Mouse (Mus musculus) kidney, adult 11 months (tissue): Measurements from ENCODE around the gene Tmc6.
"Not testable (repeated sequence)": the region's sequence is repeated elsewhere in the genome, so short reads cannot be mapped to it uniquely, and the experiment has no call there.

Source experiments
- DNase-seq: peaks from one replicate; pipeline ENCODE4 v3.0.0; 2022

The Tmc6 gene

DNA sequence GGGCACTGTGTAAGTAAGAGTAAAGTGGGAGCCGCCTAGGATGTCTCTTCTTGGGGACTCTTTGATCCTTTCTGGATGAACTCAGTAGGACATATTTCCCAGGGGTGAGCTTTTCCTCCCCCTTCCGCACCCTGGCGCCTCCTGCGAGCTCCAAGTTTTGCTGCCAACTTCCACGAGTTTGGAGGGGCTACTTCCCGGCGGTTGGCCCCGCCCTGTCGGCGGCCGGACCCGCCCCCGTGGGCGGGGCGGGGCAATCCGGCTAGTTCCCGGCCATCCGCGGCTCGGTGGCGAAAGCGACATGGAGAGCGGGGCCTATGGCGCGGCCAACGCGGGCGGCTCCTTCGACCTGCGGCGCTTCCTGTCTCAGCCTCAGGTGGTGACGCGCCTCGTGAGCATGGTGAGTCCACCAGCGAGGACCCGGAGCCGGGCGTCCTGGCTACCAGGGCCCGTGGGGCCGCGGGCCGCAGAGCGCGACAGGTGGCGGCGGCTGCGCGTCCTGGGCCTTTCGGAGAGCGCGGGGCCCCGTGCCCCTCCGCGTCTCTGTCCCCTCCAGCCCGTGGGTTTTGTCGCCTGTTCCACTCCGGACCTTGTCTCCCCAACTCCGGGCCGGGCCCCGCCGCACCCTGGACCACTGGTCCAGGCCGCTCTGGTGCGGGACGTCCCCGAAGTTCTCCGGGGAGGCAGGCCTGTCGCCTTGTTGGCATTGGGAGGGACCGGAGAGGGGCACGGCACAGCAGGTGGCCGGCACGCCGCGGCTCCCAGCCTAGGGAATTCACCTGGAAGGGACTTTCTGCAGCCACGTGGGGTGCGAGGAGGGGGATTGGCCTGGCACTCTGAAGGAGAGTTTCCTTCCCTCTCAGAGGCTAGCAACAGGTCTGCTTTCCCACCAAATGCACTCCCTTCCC lies 27.7 kb upstream of the Tmc6 start, which contains the start of the genes Gm20708 and Syngr2:
Gene Gm20708 (plus strand): TSS at position 262 of the 905 bp plus-strand sequence.
Gene Syngr2 (plus strand): TSS at position 262 of the 905 bp plus-strand sequence.
- DNase-seq, result peak; percentile 65

- no peak for DNase-seq
These were observed 24.8 kb upstream of the Tmc6 start for GRCm38 (mm10) chr11:117806781-117807180.

DNA sequence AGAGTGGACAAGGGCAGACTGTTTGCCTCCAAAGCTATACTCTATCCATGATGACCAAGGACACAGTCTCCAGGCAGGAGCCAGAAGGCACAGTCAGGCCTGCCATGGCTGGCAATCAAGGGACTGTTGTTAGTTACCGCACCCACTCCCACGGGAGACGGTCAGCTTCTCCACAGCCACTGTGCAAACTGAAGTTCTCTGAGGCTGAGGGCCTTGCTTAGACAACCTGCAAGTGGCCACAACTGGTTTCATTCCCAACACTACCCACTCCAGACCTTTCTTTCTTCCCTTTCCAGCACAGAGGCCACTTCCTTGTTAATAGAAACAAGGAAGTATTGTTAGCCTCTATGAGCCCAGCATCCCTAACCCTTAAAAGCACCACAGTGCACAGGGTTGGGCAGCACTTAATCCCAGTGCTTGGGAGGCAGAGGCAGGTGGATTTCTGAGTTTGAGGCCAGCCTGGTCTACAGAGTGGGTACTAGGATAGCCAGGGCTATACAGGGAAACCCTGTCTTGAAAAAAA lies 21.2 kb upstream of the Tmc6 start:
- DNase-seq, result no peak

- DNase-seq, result no peak
These were observed 19.7 kb upstream of the Tmc6 start for GRCm38 (mm10) chr11:117801650-117802049.

- DNase-seq, result no peak
These were observed 18.0 kb upstream of the Tmc6 start for GRCm38 (mm10) chr11:117800038-117800437.

GRCm38 (mm10) chr11:117799174-117799573 lies 17.2 kb upstream of the Tmc6 start:
- DNase-seq, result no peak

- no peak for DNase-seq
These were observed 16.2 kb upstream of the Tmc6 start for GRCm38 (mm10) chr11:117798160-117798541.

- no peak for DNase-seq
These were observed 15.6 kb upstream of the Tmc6 start, which contains the start of gene 6030468B19Rik for GRCm38 (mm10) chr11:117797511-117798159. 6030468B19Rik (plus strand) TSS chr11:117797660.

DNA sequence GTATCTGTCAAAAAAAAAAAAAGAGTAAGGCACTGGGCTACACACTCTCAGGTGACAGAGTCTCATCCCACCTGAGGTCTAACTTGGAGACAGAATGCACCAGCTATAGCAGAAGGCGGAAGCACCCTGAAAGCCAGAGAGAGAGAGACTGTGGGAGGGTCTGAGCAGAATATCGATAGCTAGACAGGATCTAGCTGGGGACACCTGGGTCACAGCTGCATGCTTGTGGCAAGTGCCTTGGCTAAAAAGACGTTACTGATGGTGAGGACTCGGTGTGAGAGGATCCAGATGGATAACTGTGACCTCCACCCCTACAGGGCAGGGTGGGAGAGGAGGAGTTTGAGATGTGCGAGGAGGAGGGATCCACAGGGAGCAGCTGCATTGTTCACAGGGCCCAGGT lies 15.0 kb upstream of the Tmc6 start:
- DNase-seq, result no peak

DNA sequence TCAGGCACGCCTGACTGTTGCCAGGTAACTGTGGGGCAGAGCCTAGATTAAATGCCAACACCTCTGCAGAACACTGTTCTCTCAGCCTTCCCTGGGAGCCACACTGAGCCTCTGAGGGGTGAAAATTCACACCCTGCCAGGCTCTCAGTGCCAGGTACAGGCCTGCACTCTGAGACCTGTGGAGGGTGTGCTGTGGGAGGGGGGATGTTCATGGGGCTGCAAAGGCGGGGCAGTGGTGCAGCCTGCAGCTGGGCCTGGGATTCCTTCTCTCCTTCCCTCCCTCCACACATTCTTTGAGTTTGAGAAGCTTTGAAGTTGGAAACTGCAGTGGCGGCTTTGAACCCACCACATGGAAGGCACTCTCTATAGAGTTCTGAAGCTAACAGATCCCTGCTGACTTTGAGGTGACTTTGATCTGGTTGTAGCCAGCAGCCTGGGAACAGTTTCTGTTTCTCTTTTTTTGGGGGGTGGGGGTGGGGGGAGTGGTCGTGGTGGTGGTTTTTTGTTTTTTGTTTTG lies 12.1 kb upstream of the Tmc6 start:
- no peak for DNase-seq

DNA sequence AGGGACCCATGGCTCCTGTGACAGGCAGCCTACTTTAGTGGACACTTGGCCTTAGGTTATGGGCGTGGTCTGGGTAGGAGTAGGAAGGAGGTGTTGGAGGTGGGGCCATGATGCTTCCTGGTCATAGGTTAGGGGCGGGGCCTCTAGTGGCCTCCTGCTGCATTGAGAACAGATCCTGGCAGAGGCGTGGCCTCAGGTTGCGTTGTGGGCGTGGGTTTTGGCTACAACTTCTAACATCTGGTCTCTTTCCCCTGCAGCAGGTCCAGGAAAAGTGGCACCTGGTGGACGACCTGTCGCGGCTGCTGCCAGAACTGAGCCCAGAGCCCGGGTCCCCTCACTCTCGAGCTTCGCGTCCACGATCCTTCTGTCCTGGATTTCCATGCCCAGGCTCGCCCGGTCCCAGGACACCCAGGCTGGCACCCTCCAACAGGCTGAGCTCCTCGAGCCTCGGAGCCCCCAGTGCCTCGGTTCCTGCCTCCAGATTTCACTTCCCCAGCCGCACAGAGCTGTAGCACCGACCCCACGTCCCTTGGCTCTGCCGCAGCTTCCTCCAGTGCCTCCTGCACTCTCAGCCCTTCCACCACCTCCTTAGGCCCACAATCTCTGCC lies 10.4 kb upstream of the Tmc6 start:
- peak; percentile 92 for DNase-seq

- DNase-seq, result no peak
These were observed 9.4 kb upstream of the Tmc6 start for GRCm38 (mm10) chr11:117791441-117791761.

DNA sequence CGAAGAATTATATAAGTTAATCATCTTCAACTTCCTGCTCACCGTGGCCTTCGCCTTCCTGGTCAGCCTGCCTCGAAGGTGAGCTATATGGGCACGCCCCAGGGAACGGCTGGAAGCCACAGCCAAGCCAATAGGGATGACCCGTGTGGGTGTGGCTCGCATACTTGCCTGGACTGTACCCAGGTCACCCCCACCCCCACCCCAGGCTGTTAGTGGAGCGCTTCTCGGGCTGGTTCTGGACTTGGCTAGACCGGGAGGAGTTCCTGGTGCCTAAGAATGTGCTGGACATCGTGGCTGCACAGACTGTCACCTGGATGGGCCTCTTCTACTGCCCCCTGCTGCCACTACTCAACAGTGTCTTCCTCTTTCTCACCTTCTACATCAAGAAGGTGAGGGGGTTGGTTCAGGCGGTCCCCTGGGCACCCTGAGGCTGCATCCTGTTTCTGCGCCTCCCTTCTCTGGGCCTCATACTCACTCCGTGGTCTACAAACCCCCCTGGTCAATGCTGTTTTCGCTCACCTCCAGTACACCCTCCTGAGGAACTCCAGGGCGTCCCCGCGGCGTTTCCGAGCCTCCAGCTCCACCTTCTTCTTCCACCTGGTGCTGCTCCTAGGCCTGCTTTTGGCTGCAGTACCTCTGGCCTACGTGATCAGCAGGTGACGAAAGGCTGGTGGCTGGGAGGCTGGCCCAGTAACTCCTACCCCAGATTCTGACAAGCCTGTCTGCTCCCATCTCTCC lies 8.9 kb upstream of the Tmc6 start:
- DNase-seq, result peak; percentile 63

DNA sequence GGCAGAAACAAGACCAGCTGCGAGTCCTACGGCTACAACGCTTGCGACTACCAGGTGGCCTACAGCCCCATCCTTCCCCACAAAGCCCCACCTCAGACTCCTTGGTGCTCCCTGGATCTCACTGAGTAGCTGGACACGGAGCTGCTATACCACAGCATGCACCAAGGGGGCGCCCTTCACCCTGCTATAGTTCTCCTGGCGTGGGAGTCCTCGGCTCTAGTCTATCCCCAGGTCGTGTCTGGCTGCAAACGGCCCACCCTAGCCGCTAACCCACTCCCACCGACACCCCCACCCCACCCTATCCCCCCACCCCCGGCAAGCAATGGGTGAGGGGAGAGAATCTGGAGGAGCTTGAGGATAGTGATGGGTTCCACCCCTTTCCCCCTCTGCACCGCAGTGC lies 8.3 kb upstream of the Tmc6 start:
- DNase-seq, result peak; percentile 65

- DNase-seq, result not testable (repeated sequence)
These were observed 6.5 kb upstream of the Tmc6 start for GRCm38 (mm10) chr11:117788481-117788880.

- DNase-seq, result peak; percentile 63
These were observed 4.3 kb upstream of the Tmc6 start for GRCm38 (mm10) chr11:117786294-117786693.

GRCm38 (mm10) chr11:117783683-117784309 lies 1.8 kb upstream of the Tmc6 start:
- peak; percentile 42 for DNase-seq

DNA sequence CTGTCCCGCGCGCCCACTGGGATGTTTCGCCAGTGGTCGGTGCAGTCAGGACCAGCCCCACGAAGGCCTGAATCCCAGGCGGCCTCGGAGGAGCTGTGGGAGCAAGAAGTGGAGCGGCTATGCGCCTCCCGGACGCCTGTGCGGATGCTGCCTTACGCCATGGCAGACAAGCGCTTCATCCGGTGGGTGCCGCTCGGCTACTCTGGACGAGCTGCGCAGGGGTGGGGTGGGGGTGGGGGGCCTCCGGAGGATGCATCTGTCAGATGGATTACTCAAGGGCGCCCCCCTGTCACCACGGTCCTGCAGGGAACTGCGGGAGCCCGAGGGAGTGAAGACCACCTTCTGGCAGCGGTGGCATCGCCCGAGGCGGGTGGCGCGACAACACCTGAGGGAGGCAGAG lies 1.1 kb upstream of the Tmc6 start:
- DNase-seq, result no peak

- no peak for DNase-seq
These were observed 672 bp upstream of the Tmc6 start for GRCm38 (mm10) chr11:117782705-117783034.

DNA sequence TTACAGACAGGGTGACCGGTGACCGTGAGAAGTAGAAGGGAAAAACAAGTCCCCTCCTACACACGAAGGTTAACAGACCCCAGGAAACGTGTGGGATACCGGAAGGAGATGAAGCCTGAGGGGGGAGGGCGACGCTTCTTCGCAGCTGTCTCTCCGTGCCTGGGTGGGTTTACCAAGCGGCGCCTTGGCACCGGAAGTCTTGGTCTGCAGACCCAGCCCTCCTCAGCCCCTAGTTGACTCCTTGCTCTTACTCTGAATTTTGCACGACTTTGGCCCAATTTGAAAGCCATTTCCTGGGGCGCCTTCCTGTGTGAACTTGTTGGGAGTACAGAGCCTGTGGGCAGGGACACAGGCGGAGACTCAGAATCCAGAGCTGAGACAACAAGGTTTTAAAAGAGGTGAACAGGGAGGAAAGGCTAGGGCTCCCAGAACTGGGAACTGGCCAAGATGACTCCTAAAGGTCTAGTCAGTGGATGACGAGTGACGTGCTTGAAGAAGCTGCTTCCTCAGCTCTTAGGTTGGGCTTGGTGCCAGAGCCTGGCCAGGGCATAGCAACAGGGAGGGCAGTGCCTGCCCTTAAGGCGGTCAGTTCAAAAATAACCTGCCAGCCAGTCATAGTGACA lies 688 bp downstream of the Tmc6 start:
- peak; percentile 87 for DNase-seq

- DNase-seq, result peak; percentile 96
These were observed 1.4 kb downstream of the Tmc6 start for GRCm38 (mm10) chr11:117780582-117781111.

DNA sequence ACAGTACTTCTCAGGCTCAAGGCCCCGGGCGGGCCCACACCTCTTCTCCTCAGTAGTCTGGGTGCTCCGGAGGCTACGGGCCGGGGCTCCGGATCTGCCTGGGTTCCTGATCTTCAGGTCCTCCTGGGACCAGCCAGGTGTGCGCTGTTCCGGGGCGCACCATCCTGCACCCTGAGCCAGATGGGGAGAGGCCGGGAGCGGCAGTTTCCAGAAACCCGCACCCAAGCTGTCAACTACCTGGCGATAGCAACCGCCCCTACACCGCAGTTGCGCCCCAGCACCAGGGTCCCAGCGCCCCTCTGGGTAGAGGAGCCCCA lies 1.8 kb downstream of the Tmc6 start:
- DNase-seq, result no peak
